Mouse (Mus musculus): ENCODE measurements at regions not wholly inside any gene's neighbourhood (a gene's known extent, or its start where the extent isn't known, plus 50 kb on each side); places are given as distances from the start of the nearest gene placed in this dataset.

GRCm38 (mm10) chr12:16157896-16158295 lies 341.2 kb upstream of the Trib2 start:
- TF ChIP-seq CTCF (IDR thresholded peaks at IDR 0.05; ENCODE audit: borderline replicate concordance, extremely low read depth, insufficient read depth, insufficient read length) (no peak), POLR2A (IDR thresholded peaks at IDR 0.05; ENCODE audit: borderline replicate concordance, extremely low read depth, insufficient read depth, insufficient read length, poor library complexity, severe bottlenecking) (no peak)

All from brain, embryonic 14.5 days (tissue).